Mouse (Mus musculus) bone marrow macrophage, adult 2 months (primary cell): ENCODE results near the gene Ccsap.

Source experiments
- CTCF ChIP-seq: IDR thresholded peaks from 2 replicates; pipeline ENCODE4 v1.5.1; 2012; ENCODE audit warnings: low read depth, mild to moderate bottlenecking, low read length, moderate library complexity
- POLR2A ChIP-seq: IDR thresholded peaks from 2 replicates; pipeline ENCODE4 v1.6.1; 2012; ENCODE audit warnings: mild to moderate bottlenecking, low read depth, low read length, borderline replicate concordance

DNA sequence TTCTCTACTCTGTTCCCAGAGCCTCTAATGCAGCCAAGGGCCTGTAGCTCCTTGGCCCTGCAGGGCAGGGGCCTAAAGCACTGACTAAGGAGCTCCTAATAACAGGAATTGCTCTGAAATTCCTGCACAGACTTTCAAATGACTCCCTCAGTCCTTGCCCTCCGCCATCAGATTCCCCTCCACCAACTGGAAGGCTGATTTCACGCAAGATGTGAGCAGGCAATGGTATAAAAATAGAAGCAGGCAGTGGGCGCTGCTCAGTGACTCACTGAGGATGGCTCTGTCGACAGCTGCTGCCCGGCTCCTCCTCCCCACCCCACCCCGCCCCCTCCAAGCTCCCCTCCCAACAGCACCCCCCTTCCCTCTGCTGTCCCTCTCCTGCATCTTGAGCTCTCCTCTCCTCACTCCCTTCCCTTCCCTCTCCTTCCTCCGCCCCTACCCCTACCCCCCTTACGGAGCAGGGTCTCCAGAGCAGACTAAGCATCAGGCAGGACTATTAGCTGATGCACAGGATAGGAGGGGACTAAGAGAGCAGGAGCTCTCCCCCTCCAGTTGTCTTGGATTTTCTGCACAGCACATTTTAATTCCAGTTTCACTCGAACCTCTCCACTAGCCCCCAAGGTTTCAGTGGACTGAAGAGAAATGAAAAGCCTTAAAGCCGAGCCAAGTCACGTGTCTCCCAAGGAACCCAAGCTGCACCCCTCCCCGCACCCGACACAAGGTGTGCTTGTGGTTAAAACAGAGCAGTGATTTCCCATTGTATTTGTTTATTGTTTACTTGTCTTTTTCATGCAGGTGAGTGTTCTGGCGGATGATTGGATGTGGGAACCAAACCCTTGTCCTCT lies 24.9 kb upstream of the Ccsap start:
- no peak for TF ChIP-seq CTCF
- no peak for TF ChIP-seq POLR2A
